Mouse (Mus musculus): Measurements from ENCODE around the gene Eps8. TPM values are rescaled to one million over a fixed set of nuclear protein-coding genes. Genes with fewer than 3 reads are reported as not detected.

The Eps8 gene
- total and polyA plus RNA-seq, 3 experiments = 0.08 to 0.15 TPM; not detected in 1

GRCm38 (mm10) chr6:137696445-137697204 is 41.9 kb upstream of the Eps8 start:
- no peak for TF ChIP-seq USF1 (IDR thresholded peaks at IDR 0.05; ENCODE audit: low read depth, low read length)
- no peak for TF ChIP-seq POLR2A (IDR thresholded peaks at IDR 0.05; ENCODE audit: control insufficient read depth in 1 of 2, insufficient read depth in 1 of 2, low read depth in 1 of 2, low read length in 2 of 2, poor library complexity in 1 of 2)
- no peak for TF ChIP-seq KAT2A (conservative IDR thresholded peaks at IDR 0.05; ENCODE audit: low read depth, low read length)
- TF ChIP-seq JUND (IDR thresholded peaks at IDR 0.05; ENCODE audit: low read depth, low read length) = no peak
- no peak for TF ChIP-seq ZC3H11A (IDR thresholded peaks at IDR 0.05; ENCODE audit: low read depth, low read length)
- H3K27me3 ChIP-seq (ENCODE audit: control insufficient read depth in 1 of 2, insufficient read depth in 2 of 2, low read length in 2 of 2) = no peaks in the 10 kb centered on the region
- DNase-seq (ENCODE audit: low read depth, low spot score) = no peak

GRCm38 (mm10) chr6:137695046-137695445 is 40.4 kb upstream of the Eps8 start:
- Histone ChIP-seq H3K79me2 (ENCODE audit: control insufficient read depth, insufficient read depth, low read length, poor library complexity) (no peaks in the 10 kb centered on the region), H3K4me3 (ENCODE audit: control insufficient read depth in 1 of 2, insufficient read depth in 1 of 2, low read depth in 2 of 2, low read length in 2 of 2) (no peak overlapping the region), H3K36me3 (ENCODE audit: control insufficient read depth in 1 of 2, insufficient read depth in 2 of 2, low read length in 2 of 2) (no peaks in the 10 kb centered on the region), H3K4me1 (ENCODE audit: control insufficient read depth in 1 of 2, insufficient read depth in 2 of 2, low read length in 2 of 2) (no peaks in the 10 kb centered on the region), H3K9me3 (replicated peaks; ENCODE audit: insufficient read depth, low read length) (no peaks in the 10 kb centered on the region), H3K9ac (ENCODE audit: control insufficient read depth, low read depth, low read length, poor library complexity, severe bottlenecking) (no peak overlapping the region), H3K27ac (ENCODE audit: control insufficient read depth, low read depth, low read length) (no peak overlapping the region), H3K27me3 (ENCODE audit: control insufficient read depth in 1 of 2, insufficient read depth in 2 of 2, low read length in 2 of 2) (no peaks in the 10 kb centered on the region)
- TF ChIP-seq E2F4 (IDR thresholded peaks at IDR 0.05; ENCODE audit: borderline replicate concordance, low read depth, low read length) (no peak), MAFK (IDR thresholded peaks at IDR 0.05; ENCODE audit: borderline replicate concordance, low read depth, low read length) (no peak), CHD2 (IDR thresholded peaks at IDR 0.05; ENCODE audit: low read length) (no peak), ZC3H11A (IDR thresholded peaks at IDR 0.05; ENCODE audit: low read depth, low read length) (no peak), NRF1 (IDR thresholded peaks at IDR 0.05; ENCODE audit: insufficient read depth, low read depth, low read length, poor library complexity, severe bottlenecking) (no peak), JUND (IDR thresholded peaks at IDR 0.05; ENCODE audit: low read depth, low read length) (no peak), UBTF (IDR thresholded peaks at IDR 0.05; ENCODE audit: borderline replicate concordance, insufficient read depth, low read depth, low read length) (no peak), CTCF (IDR thresholded peaks at IDR 0.05 in 2 of 3, conservative IDR thresholded peaks at IDR 0.05 in 1 of 3; ENCODE audit: control insufficient read depth in 1 of 3, insufficient read depth in 1 of 3, low read depth in 2 of 3, low read length in 3 of 3, poor library complexity in 1 of 3, severe bottlenecking in 1 of 3) (no peak), ETS1 (IDR thresholded peaks at IDR 0.05; ENCODE audit: low read depth, low read length) (no peak)
- no peak for DNase-seq (ENCODE audit: low read depth, low spot score)

More at GRCm38 (mm10) chr6:137696445-137697204, 41.9 kb upstream of the Eps8 start:
- Histone ChIP-seq H3K4me3 (ENCODE audit: control insufficient read depth in 1 of 2, insufficient read depth in 1 of 2, low read depth in 2 of 2, low read length in 2 of 2) (no peak overlapping the region), H3K79me2 (ENCODE audit: control insufficient read depth, insufficient read depth, low read length, poor library complexity) (no peaks in the 10 kb centered on the region), H3K36me3 (ENCODE audit: control insufficient read depth in 1 of 2, insufficient read depth in 2 of 2, low read length in 2 of 2) (no peaks in the 10 kb centered on the region), H3K9me3 (replicated peaks; ENCODE audit: insufficient read depth, low read length) (no peaks in the 10 kb centered on the region), H3K27ac (ENCODE audit: control insufficient read depth, low read depth, low read length) (no peak overlapping the region), H3K4me1 (ENCODE audit: control insufficient read depth in 1 of 2, insufficient read depth in 2 of 2, low read length in 2 of 2) (no peaks in the 10 kb centered on the region), H3K9ac (ENCODE audit: control insufficient read depth, low read depth, low read length, poor library complexity, severe bottlenecking) (no peak overlapping the region)

GRCm38 (mm10) chr6:137694310-137694709 is 39.6 kb upstream of the Eps8 start:
- H3K36me3 ChIP-seq (ENCODE audit: control insufficient read depth in 1 of 2, insufficient read depth in 2 of 2, low read length in 2 of 2) = no peaks in the 10 kb centered on the region
- H3K9me3 ChIP-seq (replicated peaks; ENCODE audit: insufficient read depth, low read length) = no peaks in the 10 kb centered on the region
- no peak overlapping the region for H3K9ac ChIP-seq (ENCODE audit: control insufficient read depth, low read depth, low read length, poor library complexity, severe bottlenecking)
- no peak overlapping the region for H3K4me3 ChIP-seq (ENCODE audit: control insufficient read depth in 1 of 2, insufficient read depth in 1 of 2, low read depth in 2 of 2, low read length in 2 of 2)
- no peaks in the 10 kb centered on the region for H3K79me2 ChIP-seq (ENCODE audit: control insufficient read depth, insufficient read depth, low read length, poor library complexity)
- H3K27ac ChIP-seq (ENCODE audit: control insufficient read depth, low read depth, low read length) = no peak overlapping the region
- DNase-seq (ENCODE audit: low read depth, low spot score) = no peak
- H3K4me1 ChIP-seq (ENCODE audit: control insufficient read depth in 1 of 2, insufficient read depth in 2 of 2, low read length in 2 of 2) = no peaks in the 10 kb centered on the region
- no peaks in the 10 kb centered on the region for H3K27me3 ChIP-seq (ENCODE audit: control insufficient read depth in 1 of 2, insufficient read depth in 2 of 2, low read length in 2 of 2)
- no peak for TF ChIP-seq TBP (IDR thresholded peaks at IDR 0.05; ENCODE audit: low read depth, low read length)
- TF ChIP-seq CHD1 (IDR thresholded peaks at IDR 0.05; ENCODE audit: low read depth, low read length) = no peak
- TF ChIP-seq ETS1 (IDR thresholded peaks at IDR 0.05; ENCODE audit: low read depth, low read length) = no peak
- TF ChIP-seq MEF2A (IDR thresholded peaks at IDR 0.05; ENCODE audit: extremely low read depth, insufficient replicate concordance, low read depth, low read length, poor library complexity, severe bottlenecking) = no peak
- no peak for TF ChIP-seq TAL1 (IDR thresholded peaks at IDR 0.05; ENCODE audit: low read length)
- TF ChIP-seq EP300 (IDR thresholded peaks at IDR 0.05; ENCODE audit: low read depth in 1 of 2, low read length in 2 of 2) = no peak
- no peak for TF ChIP-seq ZC3H11A (IDR thresholded peaks at IDR 0.05; ENCODE audit: low read depth, low read length)
- TF ChIP-seq GABPA (IDR thresholded peaks at IDR 0.05; ENCODE audit: low read depth, low read length) = no peak
- TF ChIP-seq MAX (IDR thresholded peaks at IDR 0.05; ENCODE audit: low read length) = no peak
- TF ChIP-seq NELFE (IDR thresholded peaks at IDR 0.05; ENCODE audit: low read depth, low read length) = no peak
- TF ChIP-seq POLR2A (IDR thresholded peaks at IDR 0.05; ENCODE audit: control insufficient read depth in 1 of 2, insufficient read depth in 1 of 2, low read depth in 1 of 2, low read length in 2 of 2, poor library complexity in 1 of 2) = no peak
- no peak for TF ChIP-seq BHLHE40 (IDR thresholded peaks at IDR 0.05; ENCODE audit: borderline replicate concordance, low read depth, low read length)
- TF ChIP-seq E2F4 (IDR thresholded peaks at IDR 0.05; ENCODE audit: borderline replicate concordance, low read depth, low read length) = no peak
- no peak for TF ChIP-seq MAZ (IDR thresholded peaks at IDR 0.05; ENCODE audit: low read depth, low read length)
- TF ChIP-seq CTCF (IDR thresholded peaks at IDR 0.05 in 2 of 3, conservative IDR thresholded peaks at IDR 0.05 in 1 of 3; ENCODE audit: control insufficient read depth in 1 of 3, insufficient read depth in 1 of 3, low read depth in 2 of 3, low read length in 3 of 3, poor library complexity in 1 of 3, severe bottlenecking in 1 of 3) = no peak
- TF ChIP-seq POLR2AphosphoS2 (IDR thresholded peaks at IDR 0.05; ENCODE audit: low read length) = no peak
